In genomic region chr2:125031562-125032257, GRCm38 (mm10) we compare ENCODE assay signal across 10 mouse cellular contexts. TPM values are rescaled to one million over a fixed set of nuclear protein-coding genes. Genes with fewer than 3 reads are reported as not detected.
A peak's percentile ranks its signal among the peaks of the same experiment; 100 is the strongest.
DNase-seq lines count a peak whose midpoint lies in the region; ATAC-seq and TF ChIP-seq lines count a peak whose summit lies in the region.
"Had no signal": no experiment of that assay in that cellular context is flagged by ENCODE, and none has a peak within 500 bp of the region (broad histone marks: within the 10 kb centered on the region; RNA-seq: fewer than 3 reads in every experiment).

No protein-coding gene starts in this region.

- no peak overlapping the region for H3K4me3 ChIP-seq in forebrain, embryonic 15.5 days
- no peak overlapping the region for H3K4me3 ChIP-seq in forebrain, embryonic 12.5 days (replicated peaks)
- H3K4me3 ChIP-seq in forebrain, postnatal 0 days (ENCODE audit: low read depth, low read length) = no peak overlapping the region
- no peak overlapping the region for H3K4me3 ChIP-seq in limb, embryonic 15.5 days

- no peaks in the 10 kb centered on the region for H3K9me3 ChIP-seq in forebrain, embryonic 15.5 days
- H3K9me3 ChIP-seq in forebrain, embryonic 12.5 days = no peaks in the 10 kb centered on the region
- no peaks in the 10 kb centered on the region for H3K9me3 ChIP-seq in forebrain, postnatal 0 days (ENCODE audit: low read length)
- H3K9me3 ChIP-seq in limb, embryonic 15.5 days = no peaks in the 10 kb centered on the region

- TF ChIP-seq POLR2A in brain, embryonic 14.5 days (IDR thresholded peaks at IDR 0.05; ENCODE audit: borderline replicate concordance, extremely low read depth, insufficient read depth, insufficient read length, poor library complexity, severe bottlenecking) = no peak

- 54% methylated on average over 12 of the region's 12 CpGs for WGBS in forebrain, embryonic 15.5 days
- 89% methylated on average over 12 of the region's 12 CpGs for WGBS in forebrain, embryonic 12.5 days
- WGBS in forebrain, postnatal 0 days = 47% methylated on average over 12 of the region's 12 CpGs
- WGBS in limb, embryonic 15.5 days = 51% methylated on average over 12 of the region's 12 CpGs

- peak overlapping the region; percentile 86 for H3K27ac ChIP-seq in forebrain, embryonic 15.5 days (replicated peaks)
- no peak overlapping the region for H3K27ac ChIP-seq in forebrain, embryonic 12.5 days
- H3K27ac ChIP-seq in forebrain, postnatal 0 days (ENCODE audit: low read depth, low read length) = peak overlapping the region; percentile 64
- peak overlapping the region; percentile 87 for H3K27ac ChIP-seq in limb, embryonic 15.5 days
- H3K27ac ChIP-seq: macrophage had no signal

- H3K27me3 ChIP-seq in forebrain, embryonic 15.5 days = no peaks in the 10 kb centered on the region
- no peaks in the 10 kb centered on the region for H3K27me3 ChIP-seq in forebrain, embryonic 12.5 days
- H3K27me3 ChIP-seq in forebrain, postnatal 0 days (ENCODE audit: insufficient read depth, low read length) = no peaks in the 10 kb centered on the region
- no peaks in the 10 kb centered on the region for H3K27me3 ChIP-seq in limb, embryonic 15.5 days
- H3K27me3 ChIP-seq: Patski had no signal

- 0 out of 2 replicates have a peak overlapping the region, but pooled peaks have one; percentile 4 for H3K4me2 ChIP-seq in forebrain, embryonic 15.5 days (replicated peaks)
- no peak overlapping the region for H3K4me2 ChIP-seq in forebrain, embryonic 12.5 days
- peak overlapping the region; percentile 18; the same call in 1 of the 2 replicates for H3K4me2 ChIP-seq in forebrain, postnatal 0 days (ENCODE audit: low read depth)
- peak overlapping the region; percentile 21; the same call in 1 of the 2 replicates for H3K4me2 ChIP-seq in limb, embryonic 15.5 days

- H3K36me3 ChIP-seq in forebrain, embryonic 15.5 days = no peaks in the 10 kb centered on the region
- no peaks in the 10 kb centered on the region for H3K36me3 ChIP-seq in forebrain, embryonic 12.5 days (replicated peaks)
- H3K36me3 ChIP-seq in forebrain, postnatal 0 days (ENCODE audit: insufficient read depth) = no peaks in the 10 kb centered on the region
- no peaks in the 10 kb centered on the region for H3K36me3 ChIP-seq in limb, embryonic 15.5 days

- no peak for TF ChIP-seq CTCF in brain, embryonic 14.5 days (IDR thresholded peaks at IDR 0.05; ENCODE audit: borderline replicate concordance, extremely low read depth, insufficient read depth, insufficient read length)
- no peak for TF ChIP-seq CTCF in forebrain, postnatal 0 days (IDR thresholded peaks at IDR 0.05; ENCODE audit: low read depth)

- DNase-seq in brain, embryonic 14.5 days (ENCODE audit: low read depth) = peak; percentile 93
- peak; percentile 88 for DNase-seq in forebrain, postnatal 0 days
- DNase-seq in gastrocnemius, adult 18-20 months (ENCODE audit: low spot score) = no peak
- no peak for DNase-seq in urinary bladder, postnatal 36 days (ENCODE audit: low spot score in 2 of 2)

- no peak overlapping the region for H3K9ac ChIP-seq in forebrain, embryonic 15.5 days (replicated peaks)
- no peak overlapping the region for H3K9ac ChIP-seq in forebrain, embryonic 12.5 days
- no peak overlapping the region for H3K9ac ChIP-seq in forebrain, postnatal 0 days
- no peak overlapping the region for H3K9ac ChIP-seq in limb, embryonic 15.5 days

- H3K4me1 ChIP-seq in forebrain, embryonic 15.5 days = peaks cover 26% of the 10 kb centered on the region
- H3K4me1 ChIP-seq in forebrain, embryonic 12.5 days = no peaks in the 10 kb centered on the region
- H3K4me1 ChIP-seq in forebrain, postnatal 0 days (ENCODE audit: insufficient read depth) = no peaks in the 10 kb centered on the region
- H3K4me1 ChIP-seq in limb, embryonic 15.5 days = peaks cover 26% of the 10 kb centered on the region

- peak; percentile 98 for ATAC-seq in forebrain, embryonic 15.5 days (replicated peaks)
- ATAC-seq in forebrain, embryonic 12.5 days (ENCODE audit: low FRiP score) = no peak
- ATAC-seq in forebrain, postnatal 0 days = peak; percentile 95
- no peak for ATAC-seq in limb, embryonic 15.5 days (ENCODE audit: insufficient number of reproducible peaks, low FRiP score, low TSS enrichment, low read depth)
- no peak for ATAC-seq in granulocyte monocyte progenitor cell, adult 5-6 weeks (replicated peaks; ENCODE audit: poor library complexity, severe bottlenecking)
- ATAC-seq: Patski had no signal

RNA-seq across cellular contexts. Expression of gene Slc24a5, which starts 36.2 kb away (rescaled TPM):
- 4.4 and 6.2 TPM in 2 replicates for polyA plus RNA-seq in forebrain, embryonic 15.5 days (2015; fragmentation: Nextera tagmentation; extraction: Ambion mirVana)
- 5.2 and 5.4 TPM in 2 replicates for polyA plus RNA-seq in forebrain, embryonic 12.5 days (2016; fragmentation: Nextera tagmentation; extraction: Ambion mirVana)
- 1.4 and 1.5 TPM in 2 replicates for polyA plus RNA-seq in brain, embryonic 14.5 days (2012; rRNA removed)
- total RNA-seq in forebrain, postnatal 0 days (2014; rRNA removed) = 0.15 TPM in 1 of 2 replicates, not detected in the other
- polyA plus RNA-seq in forebrain, postnatal 0 days (2015; fragmentation: Nextera tagmentation; extraction: Ambion mirVana) = 2.8 and 3.2 TPM in 2 replicates
- 4.7 and 5.5 TPM in 2 replicates for polyA plus RNA-seq in limb, embryonic 15.5 days (2015; fragmentation: Nextera tagmentation; extraction: Ambion mirVana)
- not detected in 2 replicates for total RNA-seq in granulocyte monocyte progenitor cell, adult 5-6 weeks (2014; fragmentation: Nextera tagmentation)
- 0.10 and 0.39 TPM in 2 replicates for total RNA-seq in granulocyte monocyte progenitor cell, adult 5-6 weeks (2017)
- total RNA-seq in gastrocnemius, adult 18-20 months (2021) = not detected

Comparison
In these comparisons a context has a peak if more than half of its experiments do, and no peak if none do; other contexts are left out.
1. ATAC-seq: peak in forebrain, embryonic 15.5 days (single experiment) and forebrain, postnatal 0 days (single experiment); none in forebrain, embryonic 12.5 days (single experiment), limb, embryonic 15.5 days (single experiment) and granulocyte monocyte progenitor cell, adult 5-6 weeks (single experiment).
2. DNase-seq: peak in brain, embryonic 14.5 days (single experiment) and forebrain, postnatal 0 days (single experiment); none in gastrocnemius, adult 18-20 months (single experiment) and urinary bladder, postnatal 36 days (0 of 2).